Mouse (Mus musculus) layer of hippocampus, adult 9-10 months (tissue): Measurements from ENCODE around the gene Kif23.

Source experiments
- DNase-seq: peaks from one replicate; pipeline ENCODE4 v3.0.0; 2022; ENCODE audit warnings: low spot score

Kif23 gene

GRCm38 (mm10) chr9:61946623-61947401 is at the start of gene Kif23:
TSS of gene Kif23 (minus strand) at chr9:61946774.
- DNase-seq: peak; percentile 72

DNA sequence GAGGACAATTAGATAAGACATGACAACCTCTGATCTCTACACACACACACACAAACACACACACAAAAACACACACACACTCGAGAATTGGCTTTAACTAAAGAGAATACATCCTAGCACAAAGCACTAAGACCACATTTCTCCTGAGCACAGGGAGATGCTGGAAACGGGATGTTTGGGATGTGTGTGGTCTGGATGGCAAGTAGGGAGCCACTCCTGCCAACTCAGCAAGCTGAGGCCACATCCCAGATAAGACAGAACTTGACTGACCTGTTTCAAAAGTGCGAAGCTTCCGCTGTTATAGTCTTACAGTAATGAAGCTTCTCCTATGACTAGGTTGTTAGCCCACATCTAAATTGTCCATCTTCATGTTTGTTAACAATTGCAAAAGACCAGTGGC is 44.6 kb upstream of the Kif23 start:
- DNase-seq: no peak

GRCm38 (mm10) chr9:61990738-61991137 is 44.2 kb upstream of the Kif23 start:
- DNase-seq: no peak

DNA sequence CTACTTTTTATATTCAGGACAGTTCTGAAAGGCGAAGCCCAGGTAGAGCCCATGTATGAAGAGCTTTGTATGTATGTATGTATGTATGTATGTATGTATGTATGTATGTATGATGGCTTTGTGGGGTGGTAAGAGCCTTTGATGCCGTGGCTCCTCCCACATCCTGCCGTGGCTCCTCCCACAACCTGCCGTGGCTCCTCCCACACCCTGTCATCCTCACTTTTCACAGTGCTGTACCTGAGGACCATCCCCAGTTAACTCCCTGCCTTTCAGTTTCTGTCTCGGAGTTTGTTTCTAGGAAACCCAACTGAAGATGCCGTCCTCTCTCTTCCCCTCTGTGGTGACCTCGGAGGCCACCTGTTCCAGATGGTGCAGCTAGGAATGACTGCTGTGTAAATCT is 39.5 kb upstream of the Kif23 start:
- DNase-seq: no peak

DNA sequence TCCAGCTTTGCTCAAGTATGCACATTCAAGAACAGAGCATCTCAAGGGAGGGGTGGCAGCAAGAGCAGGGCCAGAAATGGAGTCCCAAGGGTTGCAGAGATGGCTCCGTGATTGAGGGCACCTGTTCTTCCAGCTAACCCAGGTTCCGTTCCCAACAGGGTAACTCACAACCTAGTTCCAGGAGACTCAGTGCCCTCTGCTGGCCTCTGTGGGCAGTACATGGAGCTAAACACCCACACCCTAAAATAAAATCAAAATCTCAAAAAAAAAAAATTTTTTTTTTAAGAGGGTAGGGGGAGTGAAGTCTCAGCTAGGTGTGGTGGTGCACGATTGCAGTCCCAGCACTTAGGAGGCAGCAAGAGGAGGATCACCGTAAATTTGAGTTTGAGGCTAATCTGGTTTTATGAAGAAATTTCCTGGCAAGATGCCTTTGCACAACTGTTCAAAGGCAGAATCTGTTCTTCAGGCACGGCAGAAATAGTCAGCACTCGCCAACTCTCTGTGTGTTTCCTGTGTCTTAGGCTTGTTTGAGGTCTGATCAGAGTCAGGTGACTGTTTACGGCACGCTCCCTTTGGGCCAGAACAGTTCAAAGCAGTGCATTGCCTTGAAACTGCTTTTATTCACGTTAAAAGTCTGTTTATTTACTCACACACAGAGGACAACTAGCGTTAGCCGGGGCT is 38.7 kb upstream of the Kif23 start:
- DNase-seq: no peak

- DNase-seq: no peak
These were observed 36.5 kb upstream of the Kif23 start for GRCm38 (mm10) chr9:61982940-61983620.

DNA sequence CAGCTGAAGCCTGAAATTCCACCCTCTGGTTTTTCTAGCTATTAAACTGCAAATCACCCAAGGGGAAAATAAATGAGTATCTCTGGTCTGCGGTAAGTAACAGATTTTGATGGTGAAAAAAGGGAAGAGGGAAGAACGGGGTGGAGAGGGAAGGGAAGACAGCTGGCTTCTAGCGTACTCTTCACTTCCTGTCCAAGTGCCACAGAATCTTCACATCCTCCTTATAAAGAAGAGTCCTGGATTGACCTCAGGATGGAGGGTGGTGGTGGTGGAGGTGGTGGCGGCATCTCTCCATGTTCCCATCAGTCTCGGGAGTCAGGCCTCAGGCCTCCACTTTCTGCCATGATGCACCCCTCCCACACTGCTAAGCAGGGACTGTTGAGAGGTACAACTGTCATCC is 35.3 kb upstream of the Kif23 start:
- no peak for DNase-seq

DNA sequence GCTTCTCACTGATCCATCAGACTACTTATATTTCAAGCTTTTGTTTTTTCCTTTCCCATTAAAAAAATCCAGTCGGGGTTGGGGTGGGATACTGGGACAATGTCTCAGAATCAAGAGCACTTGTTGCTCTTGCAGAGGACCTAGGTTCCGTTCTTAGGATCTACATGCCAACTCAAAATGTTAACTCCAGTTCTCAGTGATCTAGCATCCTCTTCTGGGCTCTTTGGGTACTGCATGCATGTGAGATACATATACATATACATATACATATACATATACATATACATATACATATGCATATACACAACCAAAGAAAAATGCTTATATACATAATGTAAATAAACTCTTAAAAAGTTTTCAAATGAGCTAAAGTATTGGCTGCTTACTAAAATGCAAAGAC is 33.4 kb upstream of the Kif23 start:
- DNase-seq: no peak

DNA sequence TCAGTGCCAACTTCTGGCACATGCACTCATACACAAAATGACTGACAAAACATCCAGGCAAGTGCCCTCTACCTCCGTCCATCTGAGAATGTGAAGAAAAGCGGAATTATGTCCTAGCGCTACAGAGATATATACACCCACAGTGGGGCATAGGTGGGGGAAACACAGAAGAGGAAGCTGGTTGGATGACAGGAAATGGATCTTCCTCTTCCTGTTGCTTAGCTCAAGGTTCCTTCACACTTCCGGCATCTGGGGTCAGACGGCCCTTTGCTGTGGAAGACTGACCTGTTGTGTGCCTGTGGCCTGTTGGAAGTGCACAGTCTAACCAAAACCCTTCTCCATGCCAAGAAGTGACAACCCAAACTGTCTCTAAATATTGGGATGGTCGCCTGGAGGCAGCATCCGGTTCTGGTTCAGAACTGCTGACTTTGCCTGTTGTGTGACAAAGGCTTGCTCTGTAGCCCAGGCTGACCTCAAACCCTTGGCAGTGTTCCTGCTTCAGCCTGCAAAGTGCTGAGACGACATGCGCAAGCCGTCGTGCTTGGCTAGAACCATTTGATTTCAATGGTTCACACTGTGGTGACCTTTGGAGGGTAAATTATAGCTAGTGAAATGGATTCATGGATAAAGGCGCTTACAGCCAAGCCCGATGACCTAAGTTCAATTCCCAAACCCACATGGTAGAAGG is 30.8 kb upstream of the Kif23 start:
- no peak for DNase-seq

GRCm38 (mm10) chr9:61972031-61972430 is 25.5 kb upstream of the Kif23 start:
- DNase-seq: no peak

DNA sequence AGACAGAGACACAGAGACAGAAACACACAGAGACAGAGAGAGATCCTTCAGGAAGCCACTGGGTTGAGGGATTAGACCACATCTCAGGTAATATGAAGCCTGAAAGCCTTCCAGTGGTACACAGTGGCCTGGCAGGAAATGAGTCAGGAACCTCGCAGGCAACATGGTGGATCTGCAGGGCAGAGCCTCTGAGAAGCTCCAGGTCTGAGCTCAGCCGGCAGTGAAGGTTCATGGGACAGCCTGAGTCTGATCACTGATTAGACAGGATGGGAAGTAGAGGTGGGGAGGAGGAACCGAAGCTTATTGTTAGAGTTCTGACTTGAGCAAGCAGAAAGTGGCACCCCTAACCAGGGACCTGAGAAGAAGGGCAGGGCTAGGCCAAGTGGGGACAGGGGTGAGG is 24.5 kb upstream of the Kif23 start:
- DNase-seq: no peak

GRCm38 (mm10) chr9:61967357-61967756 is 20.8 kb upstream of the Kif23 start:
- DNase-seq: no peak

- DNase-seq: no peak
These were observed 19.4 kb upstream of the Kif23 start for GRCm38 (mm10) chr9:61965987-61966386.

DNA sequence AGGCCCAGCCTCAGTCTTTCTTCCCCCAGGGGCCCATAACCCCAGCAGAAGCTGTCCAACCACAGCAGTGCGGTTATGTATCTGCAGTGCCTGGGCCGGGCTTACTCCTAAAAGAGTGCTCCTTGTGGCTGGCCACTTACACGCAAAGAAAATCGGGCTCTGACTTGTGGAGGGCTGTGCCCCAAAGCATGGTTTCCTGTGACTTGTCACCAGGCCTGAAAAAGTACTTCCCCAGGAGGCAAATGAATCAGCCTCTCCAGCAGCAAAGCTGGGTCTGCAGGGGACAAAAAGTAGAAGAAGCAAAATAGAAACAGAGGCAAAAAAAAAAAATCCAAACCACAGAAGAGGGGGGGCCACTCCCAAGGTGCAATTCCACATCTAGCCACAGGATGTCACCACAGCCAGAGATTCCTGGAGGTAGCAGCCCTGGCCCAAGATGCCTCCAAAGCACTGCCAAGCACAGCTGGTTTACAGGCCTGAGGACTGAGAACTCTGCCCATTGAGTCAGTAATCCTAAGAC is 18.9 kb upstream of the Kif23 start:
- peak; percentile 73 for DNase-seq

- DNase-seq: no peak
These were observed 16.8 kb upstream of the Kif23 start for GRCm38 (mm10) chr9:61963356-61963755.

- DNase-seq: no peak
These were observed 14.6 kb upstream of the Kif23 start for GRCm38 (mm10) chr9:61961181-61961580.

- DNase-seq: no peak
These were observed 14.2 kb upstream of the Kif23 start for GRCm38 (mm10) chr9:61960753-61961152.

DNA sequence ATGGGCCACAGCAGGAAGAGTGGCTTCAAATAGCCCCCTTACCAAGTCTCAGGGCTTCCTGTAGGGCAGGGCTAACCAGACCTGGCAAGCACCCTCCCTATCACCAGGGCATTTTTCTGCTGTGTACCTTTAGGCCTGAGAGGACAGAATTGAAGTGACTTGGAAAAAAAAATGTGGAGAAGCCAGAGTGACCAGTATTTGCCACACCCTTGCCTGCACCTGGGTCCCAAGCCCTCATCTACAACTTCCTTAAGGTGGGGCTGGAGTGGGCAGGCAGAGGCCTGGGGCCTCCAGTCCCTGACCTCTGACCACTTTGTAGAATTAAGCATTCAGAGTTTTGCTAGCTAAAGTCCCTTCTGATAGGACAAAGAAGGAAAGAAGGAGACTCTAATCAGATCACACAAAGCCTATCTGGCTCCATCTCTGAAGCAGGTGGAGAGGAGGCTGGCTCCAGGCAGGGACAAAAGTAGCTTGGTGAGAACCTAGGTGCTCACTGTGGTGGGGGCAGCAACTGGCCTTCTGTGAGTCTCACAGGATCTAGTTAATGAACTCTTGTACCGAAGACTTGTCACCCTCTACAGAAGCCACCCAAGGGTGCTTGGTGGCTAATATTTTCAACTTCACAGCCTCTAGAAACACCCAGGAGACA is 13.5 kb upstream of the Kif23 start:
- no peak for DNase-seq

DNA sequence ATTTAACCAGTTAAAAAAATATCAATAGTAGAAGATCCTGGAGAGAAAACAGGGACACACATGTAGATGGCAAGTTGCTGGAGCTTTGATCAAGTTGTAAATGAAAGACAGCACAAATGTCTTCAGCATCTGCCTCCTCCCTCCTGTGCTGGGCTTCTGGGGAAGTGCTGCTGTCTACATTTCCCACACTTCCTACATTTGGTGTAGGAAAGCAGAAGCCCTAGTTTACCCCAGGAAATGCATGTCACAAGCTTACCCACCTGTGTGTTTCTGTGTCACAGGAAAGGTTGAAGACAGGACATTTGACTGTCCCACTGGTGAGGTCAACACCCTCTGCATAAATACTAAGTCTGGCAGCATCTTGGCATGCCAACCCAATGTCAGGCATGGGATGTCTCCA is 8.1 kb upstream of the Kif23 start:
- no peak for DNase-seq

DNA sequence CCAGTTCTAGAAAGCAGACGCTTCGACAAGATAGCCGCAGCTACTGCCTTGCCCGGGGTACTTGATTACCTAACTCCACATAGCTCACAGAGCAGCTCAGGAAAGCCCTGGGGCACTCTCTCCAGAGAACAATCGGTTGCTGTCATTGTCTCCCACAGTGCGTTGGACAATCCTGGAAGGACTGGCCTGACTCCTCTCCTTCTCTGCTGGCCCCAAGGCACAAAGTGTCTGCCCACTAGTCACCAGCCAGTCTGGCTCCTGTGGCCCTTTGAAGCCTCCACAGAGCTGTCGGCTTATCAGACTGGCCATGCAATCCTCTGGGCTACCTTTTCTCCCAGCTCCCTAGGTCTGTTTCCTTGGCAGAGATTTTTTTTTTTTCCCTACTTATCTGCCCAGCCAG is 5.7 kb upstream of the Kif23 start:
- no peak for DNase-seq

GRCm38 (mm10) chr9:61947402-61948346 is 1.1 kb upstream of the Kif23 start:
- DNase-seq: no peak
